Mouse (Mus musculus): ENCODE measurements around the gene Mbd3.
A peak's percentile ranks its signal among the peaks of the same experiment; 100 is the strongest.

The Mbd3 gene

DNA sequence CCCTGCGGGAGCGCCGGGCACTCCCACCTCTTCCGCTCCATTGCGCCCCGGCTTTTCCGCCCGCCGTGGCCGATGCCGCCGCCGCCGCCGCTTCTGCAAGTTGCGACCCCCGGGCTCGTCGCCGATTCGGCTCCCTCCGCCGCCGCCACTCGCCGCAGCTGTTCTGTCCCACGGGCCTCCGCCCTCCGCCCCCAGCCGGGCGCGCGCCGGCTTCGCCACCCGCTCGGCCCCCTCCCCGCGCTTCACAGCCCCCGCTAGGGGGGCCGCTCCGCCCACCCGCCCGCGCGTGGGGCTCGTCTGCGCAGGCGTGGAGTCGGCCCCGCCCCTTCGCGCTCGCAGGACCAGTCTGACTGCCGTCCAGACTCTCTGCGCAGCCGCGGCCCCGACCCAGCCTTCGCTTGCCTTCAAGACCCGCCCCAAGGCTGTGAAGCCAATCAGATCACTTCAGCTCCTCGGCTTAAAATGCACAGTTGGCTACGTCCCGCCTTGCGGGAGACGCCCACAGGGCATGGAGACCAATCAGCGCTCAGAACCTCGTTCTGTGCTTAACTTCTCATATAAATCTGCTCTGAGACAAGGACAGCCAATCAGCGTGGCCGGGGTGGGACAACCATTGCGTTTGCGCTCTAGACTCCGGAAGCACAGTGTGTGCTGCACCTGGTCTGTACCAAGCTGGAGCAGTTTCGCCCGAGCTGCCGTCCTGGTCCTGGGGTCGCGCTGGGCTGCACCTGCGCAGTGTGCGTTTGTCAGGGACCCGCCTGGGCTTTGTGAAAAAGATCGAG lies at the start of gene Mbd3:
TSS of gene Mbd3 (minus strand) at position 360 of the 782 bp plus-strand sequence.
- peak; percentile 98 to 100 for DNase-seq (ENCODE audit: low spot score in 2 of 2)

DNA sequence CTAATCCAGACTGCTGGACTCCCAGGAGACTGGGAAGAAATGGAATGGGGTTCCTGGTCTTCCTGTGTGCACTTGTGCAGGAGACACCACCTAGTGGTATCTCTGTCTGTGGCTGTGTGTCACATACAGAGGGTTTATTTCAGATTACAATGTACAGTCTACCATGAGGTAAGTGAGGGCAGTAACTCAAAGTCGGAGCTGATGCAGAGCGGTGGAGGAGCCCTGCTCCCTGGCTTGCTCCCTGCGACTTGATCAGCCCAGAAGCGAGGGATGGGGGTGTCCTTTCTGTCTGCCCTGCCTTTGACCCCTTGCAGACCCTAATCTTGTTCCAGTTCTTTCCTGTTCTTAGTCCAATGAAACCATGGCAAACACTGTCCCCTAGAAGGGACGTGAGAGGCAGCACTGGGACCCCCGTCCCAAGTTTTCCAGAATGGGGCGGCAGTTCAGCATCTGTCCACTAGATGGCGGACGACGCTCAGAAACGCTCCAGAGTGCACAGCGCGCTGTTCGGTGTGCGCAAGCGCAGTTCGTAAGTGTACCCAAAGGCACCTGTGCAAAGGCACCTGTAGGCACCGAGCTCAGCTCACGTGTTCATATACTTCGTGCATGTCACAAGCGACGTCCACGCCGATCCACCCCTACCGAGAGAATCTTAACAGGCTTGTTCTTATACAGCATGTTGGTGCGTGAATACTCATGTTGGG lies 46.7 kb upstream of the Mbd3 start:
- DNase-seq (ENCODE audit: low spot score in 2 of 2), result peak; percentile 56 to 79

DNA sequence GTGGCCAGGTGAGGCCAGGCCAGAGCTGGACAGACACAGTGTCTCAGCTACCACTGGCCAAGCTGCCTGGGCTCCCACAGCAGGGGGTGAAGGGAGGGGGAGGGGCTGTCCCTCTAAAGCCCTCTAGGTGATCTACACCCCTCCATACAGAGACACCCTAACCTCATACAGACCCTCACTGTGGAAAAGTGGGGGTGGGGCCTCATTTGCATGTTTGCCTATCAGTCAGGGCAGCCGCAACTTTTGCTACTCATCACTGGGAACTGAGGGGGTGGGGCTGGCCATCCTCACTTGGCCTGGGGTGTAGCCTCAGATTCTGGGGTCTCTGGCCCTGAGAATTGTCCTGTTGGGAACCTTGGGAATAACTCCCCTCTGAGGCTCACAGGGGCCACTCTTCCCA lies 45.7 kb upstream of the Mbd3 start:
- DNase-seq (ENCODE audit: low spot score in 2 of 2), result no peak

DNA sequence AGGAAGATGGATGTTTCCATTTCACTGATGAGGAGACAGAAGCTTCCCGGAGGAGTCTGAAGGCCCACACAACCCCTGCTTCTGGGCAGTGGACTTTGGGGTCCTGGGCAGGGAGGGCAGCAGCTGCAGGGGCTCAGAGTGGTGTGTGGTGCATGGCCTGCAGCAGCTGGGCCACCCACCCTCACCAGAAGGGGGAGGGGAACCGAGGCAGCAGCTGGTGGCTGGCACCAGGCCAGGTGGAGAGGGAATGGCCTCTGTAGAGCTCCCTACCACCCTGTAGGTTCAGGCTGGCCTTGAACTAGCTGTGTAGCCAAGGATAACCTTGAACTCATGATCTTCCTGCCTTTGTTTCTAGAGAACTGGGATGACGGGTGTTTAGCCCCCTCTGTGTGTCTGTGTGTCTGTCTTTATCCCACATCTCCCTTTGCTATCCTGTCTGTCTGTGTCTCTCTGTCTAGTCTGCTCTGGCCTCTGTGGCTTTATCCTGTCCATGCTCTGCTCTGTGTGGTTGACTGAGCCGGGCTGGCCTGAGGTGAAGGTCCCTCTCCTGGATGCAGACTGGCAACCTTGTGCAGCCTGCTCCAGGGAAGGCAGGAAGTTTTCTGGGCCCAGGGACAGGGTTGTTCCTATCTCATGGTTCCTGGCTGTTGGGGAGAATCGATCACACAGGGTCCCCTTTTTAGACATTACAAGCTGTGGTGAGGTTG lies 45.1 kb upstream of the Mbd3 start:
- DNase-seq (ENCODE audit: low spot score in 2 of 2), result no peak

GRCm38 (mm10) chr10:80443575-80444278 lies 44.4 kb upstream of the Mbd3 start:
- DNase-seq (ENCODE audit: low spot score in 2 of 2), result no peak

DNA sequence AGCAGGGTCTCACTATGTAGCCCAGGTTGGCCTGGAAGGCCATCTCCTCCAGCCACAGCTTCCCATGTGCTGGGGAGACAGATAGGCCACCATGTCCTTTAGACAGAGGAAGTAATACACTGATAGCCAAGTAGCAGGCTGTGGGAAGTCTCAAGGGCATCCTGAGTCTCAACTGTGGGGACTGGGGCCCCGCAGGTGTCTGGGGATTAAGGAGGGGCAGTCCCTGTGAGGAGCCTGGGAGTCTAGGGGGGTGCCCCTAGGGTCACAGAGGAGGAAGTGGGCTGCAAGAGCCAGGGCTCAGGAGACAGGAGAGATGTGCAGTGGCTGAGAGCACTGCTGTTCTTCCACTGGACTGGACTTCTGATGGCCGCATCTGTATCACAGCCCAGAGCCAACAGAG lies 43.6 kb upstream of the Mbd3 start:
- no peak for DNase-seq (ENCODE audit: low spot score in 2 of 2)

DNA sequence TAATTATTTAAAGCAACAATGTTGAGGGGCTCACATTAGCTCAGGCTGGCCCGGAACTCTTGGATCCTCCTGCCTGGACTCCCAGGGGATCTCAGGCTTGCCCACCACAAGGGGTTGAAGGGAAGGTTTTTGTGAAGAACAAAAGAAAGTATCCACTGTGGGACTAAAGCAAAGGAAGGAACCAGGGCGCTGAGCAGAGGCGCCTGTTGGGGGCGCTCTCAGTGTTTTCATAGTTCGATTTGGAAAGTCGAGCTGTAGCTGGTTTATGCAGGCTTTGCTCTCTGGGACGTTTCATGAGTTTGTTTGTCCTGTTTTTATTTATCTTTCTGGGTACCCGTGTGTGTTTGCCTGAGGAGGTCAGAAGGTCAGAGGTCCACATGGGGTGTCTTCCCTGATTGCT lies 42.2 kb upstream of the Mbd3 start:
- no peak for DNase-seq (ENCODE audit: low spot score in 2 of 2)

- no peak for DNase-seq (ENCODE audit: low spot score in 2 of 2)
These were observed 40.7 kb upstream of the Mbd3 start for GRCm38 (mm10) chr10:80440031-80440430.

DNA sequence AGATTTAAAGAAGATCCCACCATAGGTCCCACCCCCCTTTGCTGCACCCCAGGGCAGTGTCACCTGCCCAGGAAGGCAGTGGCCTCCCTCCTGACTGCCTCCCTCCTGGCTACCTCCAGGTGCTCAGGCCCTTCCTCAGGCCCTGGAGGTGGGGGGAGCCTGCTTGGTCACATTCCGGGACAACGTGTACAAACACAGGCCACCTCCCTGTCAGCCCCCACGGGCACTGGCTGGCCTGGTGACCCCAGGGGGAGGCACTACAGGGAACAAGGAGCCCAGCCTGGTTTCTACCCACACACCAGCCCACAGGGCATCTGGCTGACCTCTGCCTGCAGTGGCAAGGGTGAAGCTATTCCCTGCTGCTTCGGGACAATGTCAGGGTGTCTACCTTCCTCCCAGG lies 38.6 kb upstream of the Mbd3 start:
- DNase-seq (ENCODE audit: low spot score in 2 of 2), result peak; percentile 33 to 57

DNA sequence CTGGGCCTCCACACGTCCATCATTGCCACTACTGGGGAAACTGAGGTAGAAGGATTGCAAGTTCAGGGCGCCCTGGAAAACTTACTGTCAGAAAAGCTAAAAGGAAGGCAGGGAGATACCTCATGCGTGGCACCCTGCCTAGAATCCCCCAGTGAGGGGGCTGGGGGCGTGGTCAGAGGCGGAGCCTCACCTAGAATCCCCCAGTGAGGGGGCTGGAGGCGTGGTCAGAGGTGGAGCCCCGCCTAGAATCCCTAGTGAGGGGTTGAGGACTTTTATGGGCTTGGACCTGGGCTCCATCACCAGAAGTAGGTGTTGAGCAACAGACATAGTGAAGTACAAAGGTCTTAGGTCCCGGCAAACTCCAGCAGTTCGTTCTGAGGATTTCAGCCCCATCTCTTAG lies 36.9 kb upstream of the Mbd3 start:
- peak; percentile 26 to 40 for DNase-seq (ENCODE audit: low spot score in 2 of 2)

GRCm38 (mm10) chr10:80435764-80436163 lies 36.4 kb upstream of the Mbd3 start:
- DNase-seq (ENCODE audit: low spot score in 2 of 2), result peak; percentile 48 to 61

GRCm38 (mm10) chr10:80434823-80435222 lies 35.5 kb upstream of the Mbd3 start:
- no peak for DNase-seq (ENCODE audit: low spot score in 2 of 2)

GRCm38 (mm10) chr10:80434233-80434592 lies 34.9 kb upstream of the Mbd3 start:
- no peak for DNase-seq (ENCODE audit: low spot score in 2 of 2)

- peak; percentile 85 to 96 for DNase-seq (ENCODE audit: low spot score in 2 of 2)
These were observed 34.3 kb upstream of the Mbd3 start, which contains the start of gene Tcf3 for GRCm38 (mm10) chr10:80433513-80434232. Gene Tcf3 (minus strand): TSS chr10:80433647.

DNA sequence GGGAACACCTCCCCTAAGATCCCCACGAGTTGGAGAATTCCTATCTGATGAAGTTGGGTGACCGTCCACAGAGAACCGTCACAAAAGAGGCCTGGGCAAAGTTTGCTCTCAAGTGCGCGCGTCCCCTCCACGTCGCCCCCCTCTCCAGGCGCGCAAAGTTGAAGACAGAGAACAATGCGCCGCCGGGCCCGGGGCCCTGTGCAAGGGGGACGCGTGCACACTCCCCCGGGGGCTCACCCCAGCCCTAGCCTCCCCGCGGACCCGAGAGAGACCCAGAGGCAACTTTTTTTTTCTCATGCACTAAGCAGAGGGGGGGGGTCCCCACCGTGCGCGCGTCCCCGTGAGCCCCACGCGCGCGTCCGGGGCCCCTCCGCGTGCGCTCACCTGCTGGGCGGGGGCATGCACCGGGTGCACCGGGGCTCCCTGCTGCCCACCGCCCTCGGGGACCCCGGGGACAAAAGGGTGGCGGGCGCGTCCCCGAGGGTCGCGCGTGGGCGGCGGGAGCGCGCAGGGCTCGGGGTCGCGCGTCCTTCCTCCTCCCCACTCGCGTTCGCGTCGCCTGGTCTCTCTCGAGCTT lies 33.7 kb upstream of the Mbd3 start:
- peak in 1 of 2 experiments; percentile 24 for DNase-seq (ENCODE audit: low spot score in 2 of 2)

GRCm38 (mm10) chr10:80432387-80432785 lies 33.0 kb upstream of the Mbd3 start:
- DNase-seq (ENCODE audit: low spot score in 2 of 2), result no peak

DNA sequence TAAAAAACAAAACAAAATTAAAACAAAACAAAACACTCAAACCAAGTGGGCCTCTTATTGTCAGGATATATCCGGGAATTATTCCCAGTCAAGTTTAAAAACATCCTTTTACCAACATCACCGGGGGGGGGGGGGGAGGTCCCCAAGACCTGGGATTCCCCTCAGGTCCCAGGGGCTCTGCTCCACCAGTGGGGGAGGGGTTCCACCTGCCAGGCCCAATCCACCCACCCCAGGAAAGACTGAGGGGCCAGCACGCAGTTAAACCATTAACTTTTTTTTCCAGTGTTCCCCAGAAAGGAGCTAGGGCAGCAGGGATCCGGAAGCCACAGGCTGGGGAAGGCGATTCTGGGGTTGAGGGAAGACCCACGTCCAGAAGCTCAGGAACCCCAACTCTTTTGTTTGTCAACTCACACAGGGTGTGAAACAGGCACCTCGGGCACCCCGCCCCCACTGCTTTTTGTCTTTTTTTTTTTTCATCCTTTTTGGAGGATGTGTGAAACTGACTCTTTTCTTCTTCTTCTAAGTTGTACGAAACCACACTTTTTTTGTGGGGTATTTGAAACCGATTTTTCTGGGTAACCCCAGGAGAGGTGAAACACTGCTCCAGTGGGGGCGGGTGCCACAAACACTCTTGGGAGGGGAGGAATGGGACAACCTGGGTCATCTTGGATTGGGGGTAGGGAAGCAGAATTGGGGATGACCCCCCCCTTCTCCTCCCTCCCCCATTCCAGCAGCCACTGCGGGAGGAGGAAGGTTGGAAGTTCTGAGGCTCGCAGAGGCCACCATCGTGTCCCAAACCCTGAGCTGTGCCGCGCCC lies 32.4 kb upstream of the Mbd3 start:
- no peak for DNase-seq (ENCODE audit: low spot score in 2 of 2)

DNA sequence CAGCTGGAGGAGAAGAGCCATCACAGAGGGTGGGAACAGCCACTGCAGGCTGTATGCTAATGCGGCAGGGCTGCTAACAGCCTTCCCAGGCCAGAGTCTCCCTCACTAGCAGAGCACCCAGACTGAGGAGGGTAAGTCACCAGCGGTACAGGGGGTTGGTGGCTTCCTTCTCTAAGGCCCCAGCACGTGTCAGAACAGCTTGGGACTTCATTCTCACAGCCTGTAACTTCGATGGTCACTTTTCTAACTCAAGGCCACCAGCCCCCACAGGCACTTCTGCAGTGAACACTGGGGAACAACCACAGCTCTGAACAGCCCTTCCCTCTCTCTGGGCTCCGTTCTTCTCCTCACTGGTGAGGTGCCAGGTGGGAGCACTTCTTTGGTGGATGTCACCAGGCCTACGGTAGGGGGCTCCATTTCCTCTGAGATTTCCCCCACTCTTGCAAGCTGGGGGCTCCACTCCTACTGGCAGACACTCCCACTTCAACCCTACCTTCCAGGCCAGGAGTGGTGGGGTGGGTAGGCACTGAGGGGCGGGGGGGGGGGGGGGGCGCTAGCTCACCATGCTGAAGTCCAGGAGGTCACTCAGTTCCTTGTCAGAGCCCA lies 31.1 kb upstream of the Mbd3 start:
- DNase-seq (ENCODE audit: low spot score in 2 of 2), result no peak

DNA sequence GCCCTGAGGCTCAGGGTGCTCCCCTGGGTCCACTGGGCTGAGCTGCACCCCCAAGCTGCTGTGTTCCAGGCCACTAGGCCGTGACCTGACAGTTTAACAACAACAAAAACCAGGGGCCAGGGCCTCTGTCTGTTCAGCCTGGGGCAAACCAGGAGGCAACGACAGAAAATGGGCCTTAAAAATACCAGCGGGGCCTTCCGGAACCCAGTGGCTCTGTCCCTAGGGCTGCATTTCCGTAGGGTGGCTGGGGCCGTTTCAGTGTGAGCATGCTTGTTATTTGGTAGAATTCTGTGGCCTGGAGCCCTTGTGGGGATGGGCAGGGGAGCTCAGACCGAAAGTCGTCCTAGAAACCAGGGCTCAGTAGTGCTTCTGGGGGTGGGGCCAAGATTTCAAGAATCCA lies 30.4 kb upstream of the Mbd3 start:
- DNase-seq (ENCODE audit: low spot score in 2 of 2), result no peak

GRCm38 (mm10) chr10:80425041-80425440 lies 25.7 kb upstream of the Mbd3 start:
- no peak for DNase-seq (ENCODE audit: low spot score in 2 of 2)
